Mouse (Mus musculus): ENCODE measurements at regions not wholly inside any gene's neighbourhood (a gene's known extent, or its start where the extent isn't known, plus 50 kb on each side); places are given as distances from the start of the nearest gene placed in this dataset.

GRCm38 (mm10) chr9:117859580-117860045 is 180.7 kb upstream of the Azi2 start:
- Histone ChIP-seq H3K79me2 (ENCODE audit: control insufficient read depth, insufficient read depth) (no peaks in the 10 kb centered on the region), H3K79me3 (ENCODE audit: low read depth) (no peaks in the 10 kb centered on the region), H3K4me3 (ENCODE audit: insufficient read depth, poor library complexity, severe bottlenecking) (no peak overlapping the region), H3K36me3 (ENCODE audit: control insufficient read depth, insufficient read depth) (no peaks in the 10 kb centered on the region), H3ac (ENCODE audit: control insufficient read depth, insufficient read length, low read depth) (no peak overlapping the region), H3K27me3 (ENCODE audit: control insufficient read depth, insufficient read depth, insufficient read length) (no peaks in the 10 kb centered on the region)
- no peak for TF ChIP-seq CEBPB (IDR thresholded peaks at IDR 0.05; ENCODE audit: low read depth)
- TF ChIP-seq MYOG (IDR thresholded peaks at IDR 0.05; ENCODE audit: control insufficient read depth, extremely low read depth, insufficient read length) = no peak

- H3K36me3 ChIP-seq (ENCODE audit: control insufficient read depth, insufficient read depth) = no peaks in the 10 kb centered on the region
- no peak overlapping the region for H3ac ChIP-seq (ENCODE audit: control insufficient read depth, insufficient read length, low read depth)
- H3K27me3 ChIP-seq (ENCODE audit: control insufficient read depth, insufficient read depth, insufficient read length) = no peaks in the 10 kb centered on the region
- no peaks in the 10 kb centered on the region for H3K79me3 ChIP-seq (ENCODE audit: low read depth)
- TF ChIP-seq CEBPB (IDR thresholded peaks at IDR 0.05; ENCODE audit: low read depth) (no peak), FOSL1 (IDR thresholded peaks at IDR 0.05; ENCODE audit: insufficient read depth, low read length, poor library complexity, severe bottlenecking) (no peak), MAX (IDR thresholded peaks at IDR 0.05) (no peak), MYOG (IDR thresholded peaks at IDR 0.05; ENCODE audit: control insufficient read depth, extremely low read depth, insufficient read length) (no peak), CTCF (IDR thresholded peaks at IDR 0.05; ENCODE audit: control insufficient read depth, insufficient read depth, insufficient read length) (no peak), MYOD1 (IDR thresholded peaks at IDR 0.05; ENCODE audit: control insufficient read depth, insufficient read length, low read depth) (no peak), USF1 (IDR thresholded peaks at IDR 0.05; ENCODE audit: low read depth) (no peak)
- no peak overlapping the region for H3K4me3 ChIP-seq (ENCODE audit: insufficient read depth, poor library complexity, severe bottlenecking)
- H3K79me2 ChIP-seq (ENCODE audit: control insufficient read depth, insufficient read depth) = no peaks in the 10 kb centered on the region
Observed at GRCm38 (mm10) chr9:117843531-117843930, 196.8 kb upstream of the Azi2 start.

- no peaks in the 10 kb centered on the region for H3K27me3 ChIP-seq (ENCODE audit: control insufficient read depth, insufficient read depth, insufficient read length)
- no peaks in the 10 kb centered on the region for H3K79me3 ChIP-seq (ENCODE audit: low read depth)
- H3K4me3 ChIP-seq (ENCODE audit: insufficient read depth, poor library complexity, severe bottlenecking) = no peak overlapping the region
- no peaks in the 10 kb centered on the region for H3K36me3 ChIP-seq (ENCODE audit: control insufficient read depth, insufficient read depth)
- H3ac ChIP-seq (ENCODE audit: control insufficient read depth, insufficient read length, low read depth) = no peak overlapping the region
- H3K79me2 ChIP-seq (ENCODE audit: control insufficient read depth, insufficient read depth) = no peaks in the 10 kb centered on the region
- TF ChIP-seq MYOG (IDR thresholded peaks at IDR 0.05; ENCODE audit: control insufficient read depth, extremely low read depth, insufficient read length) (no peak), MAX (IDR thresholded peaks at IDR 0.05) (no peak), CEBPB (IDR thresholded peaks at IDR 0.05; ENCODE audit: low read depth) (no peak), MYOD1 (IDR thresholded peaks at IDR 0.05; ENCODE audit: control insufficient read depth, insufficient read length, low read depth) (no peak), FOSL1 (IDR thresholded peaks at IDR 0.05; ENCODE audit: insufficient read depth, low read length, poor library complexity, severe bottlenecking) (no peak), USF1 (IDR thresholded peaks at IDR 0.05; ENCODE audit: low read depth) (no peak), CTCF (IDR thresholded peaks at IDR 0.05; ENCODE audit: control insufficient read depth, insufficient read depth, insufficient read length) (no peak)
Observed at GRCm38 (mm10) chr9:117836696-117837380, 203.5 kb upstream of the Azi2 start.

GRCm38 (mm10) chr9:117833586-117833985 is 203.9 kb upstream of the Rbms3 start:
- TF ChIP-seq FOSL1 (IDR thresholded peaks at IDR 0.05; ENCODE audit: insufficient read depth, low read length, poor library complexity, severe bottlenecking) = no peak
- no peak for TF ChIP-seq MYOG (IDR thresholded peaks at IDR 0.05; ENCODE audit: control insufficient read depth, extremely low read depth, insufficient read length)
- Histone ChIP-seq H3K27me3 (ENCODE audit: control insufficient read depth, insufficient read depth, insufficient read length) (no peaks in the 10 kb centered on the region), H3K79me2 (ENCODE audit: control insufficient read depth, insufficient read depth) (no peaks in the 10 kb centered on the region), H3ac (ENCODE audit: control insufficient read depth, insufficient read length, low read depth) (no peak overlapping the region), H3K36me3 (ENCODE audit: control insufficient read depth, insufficient read depth) (no peaks in the 10 kb centered on the region), H3K4me3 (ENCODE audit: insufficient read depth, poor library complexity, severe bottlenecking) (no peak overlapping the region), H3K79me3 (ENCODE audit: low read depth) (no peaks in the 10 kb centered on the region)

GRCm38 (mm10) chr9:117814661-117815060 is 184.9 kb upstream of the Rbms3 start:
- no peak overlapping the region for H3K4me3 ChIP-seq (ENCODE audit: insufficient read depth, poor library complexity, severe bottlenecking)
- no peaks in the 10 kb centered on the region for H3K27me3 ChIP-seq (ENCODE audit: control insufficient read depth, insufficient read depth, insufficient read length)
- H3K36me3 ChIP-seq (ENCODE audit: control insufficient read depth, insufficient read depth) = no peaks in the 10 kb centered on the region
- TF ChIP-seq FOSL1 (IDR thresholded peaks at IDR 0.05; ENCODE audit: insufficient read depth, low read length, poor library complexity, severe bottlenecking) = no peak
- no peak for TF ChIP-seq CEBPB (IDR thresholded peaks at IDR 0.05; ENCODE audit: low read depth)
- no peak for TF ChIP-seq CTCF (IDR thresholded peaks at IDR 0.05; ENCODE audit: control insufficient read depth, insufficient read depth, insufficient read length)
- TF ChIP-seq MYOD1 (IDR thresholded peaks at IDR 0.05; ENCODE audit: control insufficient read depth, insufficient read length, low read depth) = no peak
- TF ChIP-seq MYOG (IDR thresholded peaks at IDR 0.05; ENCODE audit: control insufficient read depth, extremely low read depth, insufficient read length) = no peak
- TF ChIP-seq MAX (IDR thresholded peaks at IDR 0.05) = no peak
- no peak for TF ChIP-seq USF1 (IDR thresholded peaks at IDR 0.05; ENCODE audit: low read depth)
- no peaks in the 10 kb centered on the region for H3K79me3 ChIP-seq (ENCODE audit: low read depth)
- no peak overlapping the region for H3ac ChIP-seq (ENCODE audit: control insufficient read depth, insufficient read length, low read depth)
- no peaks in the 10 kb centered on the region for H3K79me2 ChIP-seq (ENCODE audit: control insufficient read depth, insufficient read depth)

GRCm38 (mm10) chr9:117813216-117813615 is 183.5 kb upstream of the Rbms3 start:
- no peak for TF ChIP-seq CTCF (IDR thresholded peaks at IDR 0.05; ENCODE audit: control insufficient read depth, insufficient read depth, insufficient read length)
- TF ChIP-seq USF1 (IDR thresholded peaks at IDR 0.05; ENCODE audit: low read depth) = no peak
- Histone ChIP-seq H3K79me3 (ENCODE audit: low read depth) (no peaks in the 10 kb centered on the region), H3K27me3 (ENCODE audit: control insufficient read depth, insufficient read depth, insufficient read length) (no peaks in the 10 kb centered on the region), H3K4me3 (ENCODE audit: insufficient read depth, poor library complexity, severe bottlenecking) (no peak overlapping the region), H3ac (ENCODE audit: control insufficient read depth, insufficient read length, low read depth) (no peak overlapping the region), H3K36me3 (ENCODE audit: control insufficient read depth, insufficient read depth) (no peaks in the 10 kb centered on the region), H3K79me2 (ENCODE audit: control insufficient read depth, insufficient read depth) (no peaks in the 10 kb centered on the region)

Measured in C2C12 (cell line).